Mouse (Mus musculus) forebrain, embryonic 12.5 days (tissue): ENCODE results near the gene Twsg1. TPM values are rescaled to one million over a fixed set of nuclear protein-coding genes. Genes with fewer than 3 reads are reported as not detected.
A peak's percentile ranks its signal among the peaks of the same experiment; 100 is the strongest.

Experiments
- ATAC-seq: fragments of 200-750 bp; cut with Nextera tagmentation; 2 replicates; pipeline ENCODE4 v1.8.0; 2017; ENCODE audit warnings: moderate TSS enrichment; ENCODE audit not compliant: low FRiP score
- H3K27ac ChIP-seq: fragments of 300-500 bp; sonication (generic); 2 replicates; pipeline ENCODE4 v1.5.1; 2016; ENCODE audit warnings: mild to moderate bottlenecking
- H3K27me3 ChIP-seq: fragments of 300-500 bp; sonication (generic); 2 replicates; pipeline ENCODE4 v1.6.1; 2016; ENCODE audit warnings: mild to moderate bottlenecking
- H3K36me3 ChIP-seq: fragments of 300-500 bp; sonication (generic); replicated peaks from 2 replicates; pipeline ENCODE4 v1.6.1; 2016; ENCODE audit warnings: mild to moderate bottlenecking
- H3K4me1 ChIP-seq: fragments of 300-500 bp; sonication (generic); 2 replicates; pipeline ENCODE4 v1.6.1; 2016
- H3K4me2 ChIP-seq: fragments of 300-500 bp; sonication (generic); 2 replicates; pipeline ENCODE4 v1.6.1; 2016; ENCODE audit warnings: mild to moderate bottlenecking, moderate library complexity
- H3K4me3 ChIP-seq: fragments of 300-500 bp; sonication (generic); replicated peaks from 2 replicates; pipeline ENCODE4 v1.5.1; 2016; ENCODE audit warnings: mild to moderate bottlenecking
- H3K9ac ChIP-seq: fragments of 300-500 bp; sonication (generic); 2 replicates; pipeline ENCODE4 v1.6.1; 2016; ENCODE audit warnings: mild to moderate bottlenecking
- H3K9me3 ChIP-seq: fragments of 300-500 bp; sonication (generic); 2 replicates; pipeline ENCODE4 v1.6.1; 2016
- WGBS: fragments of 180-500 bp; shearing (Covaris S2); methylation state at CpG from one replicate; pipeline ENCODE4 v1.1.7; 2016; 5-methylcytosine and 5-hydroxymethylcytosine counted together
- polyA plus RNA-seq: library from polyadenylated mRNA; unstranded; fragments of >200 nt; fragmentation: Nextera tagmentation; extraction: Ambion mirVana; gene quantifications from 2 replicates; pipeline ENCODE4 v1.2.1, GENCODE M21; 2016

Gene Twsg1
- polyA plus RNA-seq, 1 experiment from 2014 or later = 101 TPM

DNA sequence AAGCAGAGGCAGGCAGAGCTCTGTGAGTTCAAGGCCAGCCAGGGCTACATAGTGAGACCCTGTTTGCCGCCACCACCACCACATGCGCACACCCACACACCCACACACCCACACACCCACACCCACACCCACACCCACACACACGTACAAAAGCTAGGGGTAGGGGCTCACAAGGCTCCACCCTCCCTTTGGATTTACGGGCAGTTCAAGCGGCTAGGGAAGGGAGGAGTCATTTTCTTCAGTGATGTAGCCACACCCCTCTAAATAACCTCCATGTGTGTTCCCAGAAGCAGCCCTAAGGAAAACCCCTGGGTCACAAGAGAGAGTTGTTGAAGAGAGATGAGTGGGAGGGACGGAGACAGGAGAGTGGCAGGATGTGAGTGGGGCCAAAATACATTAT is 74.0 kb downstream of the Twsg1 start:
- Histone ChIP-seq H3K4me2 (no peak overlapping the region), H3K4me1 (peaks cover 9% of the 10 kb centered on the region), H3K9me3 (no peaks in the 10 kb centered on the region), H3K9ac (no peak overlapping the region), H3K4me3 (no peak overlapping the region), H3K36me3 (0 out of 2 replicates have a peak, but pooled peaks cover 3% of the 10 kb centered on the region), H3K27me3 (no peaks in the 10 kb centered on the region), H3K27ac (no peak overlapping the region)
- WGBS = 80% methylated on average over 6 of the region's 6 CpGs
- no peak for ATAC-seq

- WGBS = 91% methylated on average over 11 of the region's 11 CpGs
- H3K36me3 ChIP-seq = 0 out of 2 replicates have a peak, but pooled peaks cover 3% of the 10 kb centered on the region
- ATAC-seq = no peak
- no peak overlapping the region for H3K4me3 ChIP-seq
- H3K27ac ChIP-seq = no peak overlapping the region
- no peaks in the 10 kb centered on the region for H3K9me3 ChIP-seq
- no peaks in the 10 kb centered on the region for H3K27me3 ChIP-seq
- no peak overlapping the region for H3K9ac ChIP-seq
- H3K4me1 ChIP-seq = peaks cover 14% of the 10 kb centered on the region
- H3K4me2 ChIP-seq = no peak overlapping the region
Observed at GRCm38 (mm10) chr17:65873834-65874233, 77.2 kb downstream of the Twsg1 start.

DNA sequence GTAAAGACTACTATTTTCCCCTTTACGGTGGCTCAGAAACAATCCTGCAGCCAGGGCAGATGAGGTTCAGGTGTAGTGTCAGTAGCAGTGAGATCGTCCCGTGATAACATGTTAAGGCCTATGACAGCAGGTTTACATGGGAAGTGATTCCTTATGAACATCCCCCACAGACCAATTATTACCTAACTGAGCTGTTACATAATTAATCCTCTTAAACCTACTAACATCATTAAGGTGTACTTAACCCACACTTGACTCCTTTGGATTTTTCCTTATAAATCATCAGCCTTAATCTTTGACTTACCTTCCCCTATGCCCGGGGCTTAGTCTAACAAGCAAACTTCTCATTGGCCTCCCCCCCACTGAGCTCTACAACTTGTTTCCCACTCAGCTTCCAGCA is 77.9 kb downstream of the Twsg1 start:
- no peak overlapping the region for H3K4me3 ChIP-seq
- 85% methylated on average over 4 of the region's 4 CpGs for WGBS
- H3K4me1 ChIP-seq = peaks cover 14% of the 10 kb centered on the region
- no peak for ATAC-seq
- no peaks in the 10 kb centered on the region for H3K9me3 ChIP-seq
- no peak overlapping the region for H3K9ac ChIP-seq
- H3K27ac ChIP-seq = no peak overlapping the region
- no peaks in the 10 kb centered on the region for H3K27me3 ChIP-seq
- no peak overlapping the region for H3K4me2 ChIP-seq
- 0 out of 2 replicates have a peak, but pooled peaks cover under 1% of the 10 kb centered on the region for H3K36me3 ChIP-seq

DNA sequence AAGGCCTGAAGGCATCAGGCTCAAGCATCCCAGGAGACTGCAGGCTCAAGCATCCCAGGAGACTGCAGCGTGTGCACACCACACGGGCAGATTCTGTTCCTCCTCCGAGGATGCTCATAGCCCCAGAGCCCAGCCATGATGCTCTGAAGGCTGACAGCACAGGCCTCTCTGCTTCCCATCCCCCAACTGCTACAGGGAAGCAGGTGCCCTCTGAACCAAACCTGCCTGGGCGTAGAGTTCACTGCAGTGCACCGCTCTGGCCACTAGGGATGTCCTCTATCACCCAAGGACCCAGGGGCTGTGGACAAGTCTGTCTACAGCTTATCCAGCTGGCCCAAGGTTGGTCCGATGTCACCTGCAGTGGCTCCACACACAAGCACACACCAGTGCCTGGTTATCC is 78.4 kb downstream of the Twsg1 start:
- H3K4me2 ChIP-seq = no peak overlapping the region
- no peaks in the 10 kb centered on the region for H3K9me3 ChIP-seq
- ATAC-seq = peak; percentile 53
- H3K36me3 ChIP-seq = no peaks in the 10 kb centered on the region
- H3K4me1 ChIP-seq = peaks cover 14% of the 10 kb centered on the region
- H3K27ac ChIP-seq = no peak overlapping the region
- WGBS = 35% methylated on average over 6 of the region's 6 CpGs
- no peak overlapping the region for H3K9ac ChIP-seq
- H3K27me3 ChIP-seq = no peaks in the 10 kb centered on the region
- no peak overlapping the region for H3K4me3 ChIP-seq

DNA sequence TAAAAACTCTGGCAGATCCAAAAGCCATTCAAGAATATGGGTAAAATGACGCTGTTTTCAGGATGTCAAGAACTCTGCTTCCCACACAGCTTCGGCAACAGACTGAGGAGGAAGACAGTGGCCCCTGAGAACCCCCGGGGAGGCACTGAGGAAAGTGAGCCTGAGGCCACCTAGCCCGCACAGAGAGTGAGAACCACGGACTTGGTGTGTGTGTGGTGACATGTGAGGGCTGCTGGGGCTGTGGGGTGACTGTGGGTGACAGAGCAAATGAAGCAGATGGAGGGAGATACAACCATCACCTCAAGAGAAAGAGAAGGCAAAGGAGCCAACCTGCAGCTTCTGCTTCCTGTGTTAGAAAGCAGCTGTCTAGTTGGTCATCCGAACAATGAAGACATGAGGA is 79.0 kb downstream of the Twsg1 start:
- WGBS = 79% methylated on average over 6 of the region's 6 CpGs
- Histone ChIP-seq H3K27me3 (no peaks in the 10 kb centered on the region), H3K4me3 (no peak overlapping the region), H3K9ac (no peak overlapping the region), H3K36me3 (0 out of 2 replicates have a peak, but pooled peaks cover 5% of the 10 kb centered on the region), H3K9me3 (no peaks in the 10 kb centered on the region), H3K4me1 (peaks cover 14% of the 10 kb centered on the region), H3K27ac (no peak overlapping the region), H3K4me2 (no peak overlapping the region)
- no peak for ATAC-seq

Other genes starting within 250 kb of the Twsg1 start
- 75.8 and 79.0 TPM in 2 replicates for gene Rab31, start 178.5 kb downstream of the Twsg1 start, polyA plus RNA-seq
- 56.9 and 59.3 TPM in 2 replicates for gene Ppp4r1, start 168.7 kb downstream of the Twsg1 start, polyA plus RNA-seq
- gene Ralbp1, start 65.4 kb downstream of the Twsg1 start, polyA plus RNA-seq = 39.6 and 43.9 TPM in 2 replicates
- gene Ankrd12, start 125.9 kb upstream of the Twsg1 start, polyA plus RNA-seq = 48.0 and 52.9 TPM in 2 replicates
- gene Ndufv2, start 150.3 kb upstream of the Twsg1 start, polyA plus RNA-seq = 272 and 275 TPM in 2 replicates
- gene Washc1, start 160.3 kb upstream of the Twsg1 start, polyA plus RNA-seq = 34.8 and 35.2 TPM in 2 replicates
- gene Ddx11, start 172.3 kb upstream of the Twsg1 start, polyA plus RNA-seq = 25.0 and 30.2 TPM in 2 replicates